Mouse (Mus musculus): Measurements from ENCODE around the gene Col4a3bp. TPM values are rescaled to one million over a fixed set of nuclear protein-coding genes. Genes with fewer than 3 reads are reported as not detected.

Gene Col4a3bp
- 13.9 TPM for polyA plus RNA-seq (2012; fragmentation: generic; extraction: Trizol)
- long read RNA-seq, experiment 1, full-length matches to known transcripts: 3 of 6 reads
- long read RNA-seq, experiment 1, partial matches to known transcripts: 1 of 6 reads
- long read RNA-seq, experiment 1, other reads (novel, unspliced or antisense): 2 of 6 reads
- long read RNA-seq, experiment 2, full-length matches to known transcripts: 95 of 118 reads
- long read RNA-seq, experiment 2, partial matches to known transcripts: 10 of 118 reads
- long read RNA-seq, experiment 2, other reads (novel, unspliced or antisense): 13 of 118 reads

DNA sequence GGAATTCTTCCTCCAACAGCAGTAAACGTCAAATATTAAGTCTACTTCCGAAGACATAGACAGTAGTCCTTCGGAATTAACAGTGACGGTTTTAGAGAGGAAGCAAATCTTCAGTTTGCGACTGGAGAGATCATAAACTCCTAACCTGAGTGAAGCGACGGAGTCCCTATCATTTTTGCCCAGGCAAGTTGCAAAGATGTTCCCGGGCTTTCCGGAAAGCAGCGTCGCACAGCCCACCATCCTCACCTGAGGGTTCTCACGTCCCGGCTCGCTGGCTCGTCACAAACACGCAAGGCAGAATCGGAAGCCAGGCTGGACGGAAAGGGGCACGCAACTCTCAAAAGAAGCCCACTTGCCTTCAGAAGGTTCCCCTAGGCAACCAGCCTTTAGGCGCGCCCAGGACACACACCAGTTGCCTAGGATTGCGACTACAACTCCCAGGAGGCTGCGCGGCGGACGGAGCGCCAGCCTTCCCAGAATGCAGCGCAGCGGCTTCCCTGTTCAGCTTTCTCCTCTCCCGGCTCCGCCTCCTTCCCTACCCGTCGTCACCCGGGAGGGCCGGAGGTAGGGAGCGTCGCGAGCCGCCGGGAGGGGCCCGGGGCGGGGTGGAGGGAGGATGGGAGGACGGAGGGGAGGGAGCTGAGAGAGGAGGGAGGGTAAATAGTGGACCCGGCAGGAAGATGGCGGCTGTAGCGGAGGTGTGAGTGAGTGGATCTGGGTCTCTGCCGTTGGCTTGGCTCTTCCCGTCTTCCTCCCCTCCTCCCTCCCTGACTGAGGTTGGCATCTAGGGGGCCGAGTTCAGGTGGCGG is at the start of gene Col4a3bp, which contains the start of gene Polk:
TSS of gene Col4a3bp (plus strand) at position 538 of the 809 bp plus-strand sequence.
TSS of gene Polk (minus strand) at position 499 of the 809 bp plus-strand sequence.
- Histone ChIP-seq H3K79me3 (ENCODE audit: low read depth) (peaks cover 82% of the 10 kb centered on the region), H3ac (ENCODE audit: control insufficient read depth, insufficient read length, low read depth) (peak within 1 kb of the TSS; percentile 92), H3K4me3 (ENCODE audit: insufficient read depth, poor library complexity, severe bottlenecking) (peak within 1 kb of the TSS; percentile 76), H3K36me3 (ENCODE audit: control insufficient read depth, insufficient read depth) (peaks cover 4% of the 10 kb centered on the region), H3K27me3 (ENCODE audit: control insufficient read depth, insufficient read depth, insufficient read length) (no peaks in the 10 kb centered on the region), H3K79me2 (ENCODE audit: control insufficient read depth, insufficient read depth) (peaks cover 100% of the 10 kb centered on the region)
- TF ChIP-seq MYOD1 (IDR thresholded peaks at IDR 0.05; ENCODE audit: control insufficient read depth, insufficient read length, low read depth): no peak
- no peak for TF ChIP-seq MAX (IDR thresholded peaks at IDR 0.05)
- TF ChIP-seq MYOG (IDR thresholded peaks at IDR 0.05; ENCODE audit: control insufficient read depth, extremely low read depth, insufficient read length): no peak
- no peak for TF ChIP-seq CTCF (IDR thresholded peaks at IDR 0.05; ENCODE audit: control insufficient read depth, insufficient read depth, insufficient read length)
- TF ChIP-seq USF1 (IDR thresholded peaks at IDR 0.05; ENCODE audit: low read depth): no peak
- no peak for TF ChIP-seq FOSL1 (IDR thresholded peaks at IDR 0.05; ENCODE audit: insufficient read depth, low read length, poor library complexity, severe bottlenecking)
- TF ChIP-seq CEBPB (IDR thresholded peaks at IDR 0.05; ENCODE audit: low read depth): no peak

DNA sequence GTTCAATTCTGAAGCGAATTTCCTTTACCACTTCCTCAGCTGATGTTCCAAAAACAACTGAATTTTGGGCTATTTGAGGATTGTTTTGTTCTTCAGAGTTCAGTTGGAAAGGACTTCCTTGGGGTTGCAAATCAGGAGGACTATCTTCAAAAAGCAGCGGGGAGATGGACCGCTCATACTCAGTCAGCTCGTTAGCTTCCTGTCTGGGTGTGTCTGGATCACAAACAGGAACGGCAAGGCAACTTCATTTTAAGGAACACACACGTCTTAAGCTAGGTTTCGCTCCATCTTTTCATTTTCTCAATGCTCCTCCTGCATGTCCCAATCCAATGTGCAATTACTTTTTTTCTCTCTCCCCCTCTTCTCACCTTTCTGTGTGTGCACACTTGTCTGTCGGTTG is 45.8 kb upstream of the Col4a3bp start:
- Histone ChIP-seq H3K36me3 (ENCODE audit: control insufficient read depth, insufficient read depth) (peaks cover 45% of the 10 kb centered on the region), H3K79me3 (ENCODE audit: low read depth) (no peaks in the 10 kb centered on the region), H3K27me3 (ENCODE audit: control insufficient read depth, insufficient read depth, insufficient read length) (no peaks in the 10 kb centered on the region), H3ac (ENCODE audit: control insufficient read depth, insufficient read length, low read depth) (no peak overlapping the region), H3K4me3 (ENCODE audit: insufficient read depth, poor library complexity, severe bottlenecking) (no peak overlapping the region), H3K79me2 (ENCODE audit: control insufficient read depth, insufficient read depth) (no peaks in the 10 kb centered on the region)
- TF ChIP-seq CTCF (IDR thresholded peaks at IDR 0.05; ENCODE audit: control insufficient read depth, insufficient read depth, insufficient read length): no peak
- no peak for TF ChIP-seq MYOG (IDR thresholded peaks at IDR 0.05; ENCODE audit: control insufficient read depth, extremely low read depth, insufficient read length)
- no peak for TF ChIP-seq MYOD1 (IDR thresholded peaks at IDR 0.05; ENCODE audit: control insufficient read depth, insufficient read length, low read depth)
- no peak for TF ChIP-seq MAX (IDR thresholded peaks at IDR 0.05)
- no peak for TF ChIP-seq USF1 (IDR thresholded peaks at IDR 0.05; ENCODE audit: low read depth)
- no peak for TF ChIP-seq CEBPB (IDR thresholded peaks at IDR 0.05; ENCODE audit: low read depth)
- no peak for TF ChIP-seq FOSL1 (IDR thresholded peaks at IDR 0.05; ENCODE audit: insufficient read depth, low read length, poor library complexity, severe bottlenecking)

GRCm38 (mm10) chr13:96499891-96500290 is 42.5 kb upstream of the Col4a3bp start:
- Histone ChIP-seq H3K4me3 (ENCODE audit: insufficient read depth, poor library complexity, severe bottlenecking) (no peak overlapping the region), H3K79me2 (ENCODE audit: control insufficient read depth, insufficient read depth) (no peaks in the 10 kb centered on the region), H3K79me3 (ENCODE audit: low read depth) (no peaks in the 10 kb centered on the region), H3K36me3 (ENCODE audit: control insufficient read depth, insufficient read depth) (peaks cover 43% of the 10 kb centered on the region), H3ac (ENCODE audit: control insufficient read depth, insufficient read length, low read depth) (no peak overlapping the region), H3K27me3 (ENCODE audit: control insufficient read depth, insufficient read depth, insufficient read length) (no peaks in the 10 kb centered on the region)
- TF ChIP-seq MYOD1 (IDR thresholded peaks at IDR 0.05; ENCODE audit: control insufficient read depth, insufficient read length, low read depth): no peak
- no peak for TF ChIP-seq FOSL1 (IDR thresholded peaks at IDR 0.05; ENCODE audit: insufficient read depth, low read length, poor library complexity, severe bottlenecking)
- TF ChIP-seq MYOG (IDR thresholded peaks at IDR 0.05; ENCODE audit: control insufficient read depth, extremely low read depth, insufficient read length): no peak
- TF ChIP-seq MAX (IDR thresholded peaks at IDR 0.05): no peak
- no peak for TF ChIP-seq CTCF (IDR thresholded peaks at IDR 0.05; ENCODE audit: control insufficient read depth, insufficient read depth, insufficient read length)
- TF ChIP-seq USF1 (IDR thresholded peaks at IDR 0.05; ENCODE audit: low read depth): no peak

GRCm38 (mm10) chr13:96505661-96506060 is 36.8 kb upstream of the Col4a3bp start:
- H3K4me3 ChIP-seq (ENCODE audit: insufficient read depth, poor library complexity, severe bottlenecking): no peak overlapping the region
- TF ChIP-seq MYOD1 (IDR thresholded peaks at IDR 0.05; ENCODE audit: control insufficient read depth, insufficient read length, low read depth): no peak
- no peak for TF ChIP-seq FOSL1 (IDR thresholded peaks at IDR 0.05; ENCODE audit: insufficient read depth, low read length, poor library complexity, severe bottlenecking)
- TF ChIP-seq CTCF (IDR thresholded peaks at IDR 0.05; ENCODE audit: control insufficient read depth, insufficient read depth, insufficient read length): no peak
- TF ChIP-seq USF1 (IDR thresholded peaks at IDR 0.05; ENCODE audit: low read depth): no peak
- no peak for TF ChIP-seq MAX (IDR thresholded peaks at IDR 0.05)
- TF ChIP-seq CEBPB (IDR thresholded peaks at IDR 0.05; ENCODE audit: low read depth): no peak
- no peak for TF ChIP-seq MYOG (IDR thresholded peaks at IDR 0.05; ENCODE audit: control insufficient read depth, extremely low read depth, insufficient read length)
- no peaks in the 10 kb centered on the region for H3K27me3 ChIP-seq (ENCODE audit: control insufficient read depth, insufficient read depth, insufficient read length)
- peaks cover 7% of the 10 kb centered on the region for H3K79me3 ChIP-seq (ENCODE audit: low read depth)
- no peak overlapping the region for H3ac ChIP-seq (ENCODE audit: control insufficient read depth, insufficient read length, low read depth)
- peaks cover 34% of the 10 kb centered on the region for H3K36me3 ChIP-seq (ENCODE audit: control insufficient read depth, insufficient read depth)
- peaks cover 20% of the 10 kb centered on the region for H3K79me2 ChIP-seq (ENCODE audit: control insufficient read depth, insufficient read depth)

GRCm38 (mm10) chr13:96506313-96506712 is 36.1 kb upstream of the Col4a3bp start:
- Histone ChIP-seq H3K36me3 (ENCODE audit: control insufficient read depth, insufficient read depth) (peaks cover 27% of the 10 kb centered on the region), H3K4me3 (ENCODE audit: insufficient read depth, poor library complexity, severe bottlenecking) (no peak overlapping the region), H3ac (ENCODE audit: control insufficient read depth, insufficient read length, low read depth) (no peak overlapping the region), H3K79me3 (ENCODE audit: low read depth) (peaks cover 7% of the 10 kb centered on the region), H3K79me2 (ENCODE audit: control insufficient read depth, insufficient read depth) (peaks cover 20% of the 10 kb centered on the region), H3K27me3 (ENCODE audit: control insufficient read depth, insufficient read depth, insufficient read length) (no peaks in the 10 kb centered on the region)
- TF ChIP-seq MYOD1 (IDR thresholded peaks at IDR 0.05; ENCODE audit: control insufficient read depth, insufficient read length, low read depth) (no peak), MYOG (IDR thresholded peaks at IDR 0.05; ENCODE audit: control insufficient read depth, extremely low read depth, insufficient read length) (no peak), USF1 (IDR thresholded peaks at IDR 0.05; ENCODE audit: low read depth) (no peak), CTCF (IDR thresholded peaks at IDR 0.05; ENCODE audit: control insufficient read depth, insufficient read depth, insufficient read length) (no peak), CEBPB (IDR thresholded peaks at IDR 0.05; ENCODE audit: low read depth) (no peak), MAX (IDR thresholded peaks at IDR 0.05) (no peak), FOSL1 (IDR thresholded peaks at IDR 0.05; ENCODE audit: insufficient read depth, low read length, poor library complexity, severe bottlenecking) (no peak)
